Mouse (Mus musculus): ENCODE measurements around the gene Gm4952.

- TF ChIP-seq CTCF (IDR thresholded peaks at IDR 0.05; ENCODE audit: low read depth) = no peak
- no peak for TF ChIP-seq EP300 (optimal IDR thresholded peaks at IDR 0.05)
Observed at GRCm38 (mm10) chr19:12558219-12558618, 41.6 kb upstream of the Gm4952 start.
